Mouse (Mus musculus) embryonic fibroblast, embryonic 13.5 days (primary cell): ENCODE measurements at regions not wholly inside any gene's neighbourhood (a gene's known extent, or its start where the extent isn't known, plus 50 kb on each side); places are given as distances from the start of the nearest gene placed in this dataset.

Experiments used
- CTCF ChIP-seq: IDR thresholded peaks from 2 replicates; pipeline ENCODE4 v1.5.1; 2011; ENCODE audit warnings: mild to moderate bottlenecking, control low read depth, low read length, moderate library complexity, borderline replicate concordance; ENCODE audit not compliant: insufficient read depth
- POLR2A ChIP-seq: IDR thresholded peaks from 2 replicates; pipeline ENCODE4 v1.6.1; 2011; ENCODE audit warnings: low read depth, mild to moderate bottlenecking, control low read depth, low read length, moderate library complexity

GRCm38 (mm10) chr7:83235659-83236058 is 349.1 kb upstream of the Tmc3 start:
- TF ChIP-seq CTCF (no peak), POLR2A (no peak)
